Mouse (Mus musculus) stomach, embryonic 14.5 days (tissue): ENCODE measurements around the gene Adgrg1. TPM values are rescaled to one million over a fixed set of nuclear protein-coding genes. Genes with fewer than 3 reads are reported as not detected.

ENCODE experiments used
- ATAC-seq: fragments of 200-750 bp; cut with Nextera tagmentation; 2 replicates; pipeline ENCODE4 v1.8.0; 2017; ENCODE audit warnings: low read depth, moderate TSS enrichment; ENCODE audit not compliant: insufficient number of reproducible peaks, insufficient read depth, low FRiP score
- H3K27ac ChIP-seq: fragments of 300-500 bp; sonication (generic); 2 replicates; pipeline ENCODE4 v1.5.1; 2014; ENCODE audit warnings: mild to moderate bottlenecking, low read length, moderate library complexity, mixed read lengths
- H3K27me3 ChIP-seq: fragments of 300-500 bp; sonication (generic); 2 replicates; pipeline ENCODE4 v1.6.1; 2014; ENCODE audit warnings: low read length, control low read depth, mixed read lengths; ENCODE audit not compliant: control insufficient read depth, insufficient read depth
- H3K36me3 ChIP-seq: fragments of 300-500 bp; sonication (generic); 2 replicates; pipeline ENCODE4 v1.6.1; 2014; ENCODE audit warnings: mild to moderate bottlenecking, control low read depth, low read length, moderate library complexity, mixed read lengths; ENCODE audit not compliant: control insufficient read depth, insufficient read depth
- H3K4me1 ChIP-seq: fragments of 300-500 bp; sonication (generic); 2 replicates; pipeline ENCODE4 v1.6.1; 2014; ENCODE audit warnings: low read length, control low read depth, mixed read lengths; ENCODE audit not compliant: control insufficient read depth, insufficient read depth
- H3K4me2 ChIP-seq: fragments of 300-500 bp; sonication (generic); replicated peaks from 2 replicates; pipeline ENCODE4 v1.6.1; 2014; ENCODE audit warnings: low read depth, low read length, control low read depth
- H3K4me3 ChIP-seq: fragments of 300-500 bp; sonication (generic); 2 replicates; pipeline ENCODE4 v1.5.1; 2014; ENCODE audit warnings: low read depth, low read length, control low read depth
- H3K9ac ChIP-seq: fragments of 300-500 bp; sonication (generic); replicated peaks from 2 replicates; pipeline ENCODE4 v1.6.1; 2014; ENCODE audit warnings: low read depth, mild to moderate bottlenecking, control low read depth, low read length, moderate library complexity, mixed read lengths
- H3K9me3 ChIP-seq: fragments of 300-500 bp; sonication (generic); 2 replicates; pipeline ENCODE4 v1.6.1; 2016; ENCODE audit warnings: low read depth, low read length, control low read depth; ENCODE audit not compliant: control insufficient read depth
- WGBS: fragments of 180-500 bp; shearing (Covaris S2); extraction: QIAGEN DNeasy Blood & Tissue Kit; methylation state at CpG from one replicate; pipeline ENCODE4 v1.1.7; 2014; 5-methylcytosine and 5-hydroxymethylcytosine counted together
- polyA plus RNA-seq: library from polyadenylated mRNA; unstranded; fragments of >200 nt; fragmentation: Nextera tagmentation; extraction: Ambion mirVana; gene quantifications from 2 replicates; pipeline ENCODE4 v1.2.1, GENCODE M21; 2014

Adgrg1 gene
- polyA plus RNA-seq, 1 experiment from 2014 or later = 43.8 TPM

DNA sequence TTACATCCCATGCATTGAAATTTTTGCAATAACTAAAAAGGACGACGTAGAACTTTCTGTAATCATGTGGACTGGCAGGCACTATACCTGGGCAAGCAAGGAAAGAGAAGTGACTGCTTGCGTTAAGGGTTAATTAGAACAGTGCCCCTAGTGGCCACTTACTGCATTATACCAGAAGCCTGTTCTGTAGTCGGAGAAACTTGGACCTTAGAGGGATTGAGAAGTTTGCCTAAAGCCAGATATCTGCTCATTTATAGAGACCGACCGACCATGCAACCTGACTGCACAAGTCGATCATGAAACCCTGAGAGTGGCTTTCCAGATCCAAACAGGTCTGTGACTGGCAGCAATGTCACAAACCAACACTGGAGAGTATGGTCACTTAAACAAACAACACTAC, 8.0 kb upstream of the Adgrg1 start:
- no peak; the same call in 1 of the 2 replicates for ATAC-seq
- Histone ChIP-seq H3K9ac (no peak overlapping the region), H3K4me2 (no peak overlapping the region), H3K27me3 (no peaks in the 10 kb centered on the region), H3K4me1 (no peaks in the 10 kb centered on the region), H3K9me3 (no peaks in the 10 kb centered on the region), H3K36me3 (no peaks in the 10 kb centered on the region), H3K27ac (no peak overlapping the region), H3K4me3 (no peak overlapping the region)
- WGBS = 23% methylated on average over 7 of the region's 7 CpGs

DNA sequence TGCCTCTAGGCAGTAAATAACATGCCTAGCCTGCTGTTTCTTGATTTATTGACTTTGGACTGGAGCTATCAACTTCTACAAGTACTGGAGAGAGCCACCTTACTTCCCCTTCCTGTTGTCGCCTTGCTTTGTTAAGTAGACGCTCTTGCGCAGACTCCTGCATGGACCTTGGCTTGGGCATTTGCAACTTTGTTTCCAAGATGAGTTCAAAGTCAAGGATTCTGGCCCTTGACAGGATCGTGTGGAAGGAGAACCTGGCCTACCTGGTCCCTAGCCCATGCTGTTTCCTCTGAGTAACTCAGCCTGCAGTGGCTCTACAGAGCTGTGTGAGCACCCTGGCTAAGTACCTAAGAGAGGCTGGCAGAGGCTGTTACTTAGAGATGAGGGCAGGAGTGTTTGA, 7.5 kb upstream of the Adgrg1 start:
- no peak overlapping the region for H3K4me3 ChIP-seq
- H3K36me3 ChIP-seq = no peaks in the 10 kb centered on the region
- no peak overlapping the region for H3K9ac ChIP-seq
- no peaks in the 10 kb centered on the region for H3K4me1 ChIP-seq
- no peaks in the 10 kb centered on the region for H3K9me3 ChIP-seq
- H3K4me2 ChIP-seq = no peak overlapping the region
- H3K27ac ChIP-seq = no peak overlapping the region
- H3K27me3 ChIP-seq = no peaks in the 10 kb centered on the region
- ATAC-seq = no peak
- WGBS = 76% methylated on average over 4 of the region's 4 CpGs

DNA sequence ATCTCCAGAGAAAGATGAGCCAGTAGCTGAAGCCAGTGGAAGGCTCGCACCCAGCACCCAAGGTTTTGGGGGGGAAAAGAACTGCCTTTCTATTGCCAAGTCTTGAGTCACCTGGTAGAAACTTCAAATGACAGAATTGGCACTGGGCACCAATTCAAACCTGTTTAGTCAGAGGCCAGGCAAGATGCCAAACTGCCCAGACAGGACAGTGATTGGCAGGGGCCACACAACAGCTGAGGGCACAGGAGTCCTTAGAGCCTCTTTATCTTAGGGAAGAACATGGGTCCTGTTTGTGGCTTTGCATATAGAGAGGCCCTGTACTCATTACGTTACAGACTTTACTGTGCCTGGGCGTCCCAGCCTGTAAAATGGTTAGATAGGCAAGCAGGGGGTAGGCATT, 7.0 kb upstream of the Adgrg1 start:
- no peaks in the 10 kb centered on the region for H3K9me3 ChIP-seq
- ATAC-seq = no peak
- H3K9ac ChIP-seq = no peak overlapping the region
- H3K27me3 ChIP-seq = no peaks in the 10 kb centered on the region
- no peak overlapping the region for H3K27ac ChIP-seq
- H3K4me3 ChIP-seq = no peak overlapping the region
- H3K4me2 ChIP-seq = no peak overlapping the region
- no peaks in the 10 kb centered on the region for H3K4me1 ChIP-seq
- H3K36me3 ChIP-seq = no peaks in the 10 kb centered on the region
- 76% methylated on average over 3 of the region's 3 CpGs for WGBS

DNA sequence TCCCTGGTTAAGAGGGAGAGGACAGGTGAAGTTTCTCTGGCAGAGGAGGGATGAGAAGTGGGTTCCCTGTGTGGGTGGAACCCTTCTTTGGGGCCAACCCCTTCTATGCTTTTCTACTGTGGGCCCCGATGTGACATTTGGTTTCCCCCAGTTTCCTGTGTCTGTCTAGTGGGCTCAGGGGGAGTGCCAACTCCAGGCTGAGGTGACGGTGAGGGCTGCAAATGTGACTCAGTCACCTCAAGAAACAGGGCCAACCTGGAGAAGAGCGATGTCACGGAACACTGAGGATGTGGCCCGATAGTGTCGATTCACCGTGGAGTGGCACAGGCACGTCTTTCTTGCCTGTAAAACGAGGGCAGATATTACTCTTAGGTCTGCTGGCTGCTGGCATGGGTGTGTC, 1.3 kb upstream of the Adgrg1 start:
- Histone ChIP-seq H3K4me3 (no peak overlapping the region), H3K9me3 (no peaks in the 10 kb centered on the region), H3K36me3 (no peaks in the 10 kb centered on the region), H3K4me2 (no peak overlapping the region), H3K27me3 (no peaks in the 10 kb centered on the region), H3K4me1 (peaks cover 3% of the 10 kb centered on the region; the same call in 1 of the 2 replicates), H3K9ac (no peak overlapping the region), H3K27ac (peak overlapping the region; percentile 90; the same call in 1 of the 2 replicates)
- WGBS = 87% methylated on average over 9 of the region's 9 CpGs
- no peak for ATAC-seq

DNA sequence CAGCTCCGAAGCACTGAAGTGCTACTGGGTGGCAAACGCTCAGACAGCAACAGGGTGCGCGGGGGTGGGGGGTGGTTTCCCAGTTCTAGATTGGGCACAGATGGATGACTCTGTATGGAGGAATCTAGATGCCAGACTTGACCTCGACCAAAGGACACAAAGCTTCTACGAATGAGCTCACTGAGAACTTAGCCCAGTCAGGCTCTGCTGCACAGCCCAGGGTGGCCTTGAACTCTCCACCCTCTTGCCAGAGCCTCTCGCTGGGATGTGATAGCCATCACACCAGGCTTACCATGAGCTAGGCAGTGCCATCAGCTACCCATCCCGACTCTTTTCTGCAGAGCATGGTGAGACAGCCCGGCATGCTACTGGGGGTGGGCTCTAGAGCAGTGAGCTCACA, 765 bp upstream of the Adgrg1 start:
- no peaks in the 10 kb centered on the region for H3K27me3 ChIP-seq
- ATAC-seq = no peak
- no peak overlapping the region for H3K9ac ChIP-seq
- H3K36me3 ChIP-seq = no peaks in the 10 kb centered on the region
- H3K4me1 ChIP-seq = peaks cover 3% of the 10 kb centered on the region; the same call in 1 of the 2 replicates
- 78% methylated on average over 9 of the region's 9 CpGs for WGBS
- H3K4me2 ChIP-seq = no peak overlapping the region
- H3K9me3 ChIP-seq = no peaks in the 10 kb centered on the region
- H3K27ac ChIP-seq = peak overlapping the region; percentile 90
- no peak overlapping the region for H3K4me3 ChIP-seq

DNA sequence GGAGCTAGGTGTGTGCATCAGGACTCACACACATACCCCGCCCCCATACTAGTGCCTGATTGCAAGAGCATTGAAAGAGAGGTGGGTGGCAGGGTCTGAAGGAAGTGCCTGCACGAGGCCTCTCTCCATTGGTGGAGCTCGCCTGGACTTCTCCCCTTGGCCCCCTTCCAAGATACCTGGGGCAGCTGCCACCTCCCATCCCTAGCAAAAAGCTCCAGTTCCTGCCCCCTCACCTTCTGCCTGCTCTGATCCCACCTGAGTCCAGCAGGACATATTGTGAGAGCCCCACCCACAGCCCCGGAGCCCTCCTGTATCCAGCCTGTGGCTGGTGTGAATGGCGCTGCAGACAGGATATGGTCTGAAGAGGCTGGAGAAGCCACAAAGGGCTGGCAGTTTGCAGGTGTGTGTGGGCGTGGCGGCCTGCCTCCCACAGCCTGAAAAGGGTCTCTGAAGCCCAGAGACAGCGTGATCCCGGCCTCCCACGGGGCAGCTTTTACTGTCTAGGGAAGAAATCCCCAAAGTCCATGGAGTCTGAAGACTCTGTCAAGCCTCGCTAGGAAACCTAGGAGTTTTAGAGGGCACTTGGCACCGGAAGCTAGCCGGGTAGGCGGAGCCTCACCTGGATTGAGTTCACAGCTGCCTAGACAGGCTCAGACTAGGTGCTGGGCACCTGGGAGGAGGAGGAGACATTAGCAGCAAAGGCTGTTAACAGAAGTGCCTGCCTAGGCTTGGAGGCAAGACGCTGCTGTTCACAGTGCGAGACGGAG, 2.3 kb downstream of the Adgrg1 start:
- no peaks in the 10 kb centered on the region for H3K36me3 ChIP-seq
- peaks cover 3% of the 10 kb centered on the region; the same call in 1 of the 2 replicates for H3K4me1 ChIP-seq
- no peaks in the 10 kb centered on the region for H3K9me3 ChIP-seq
- H3K27ac ChIP-seq = peak overlapping the region; percentile 95
- H3K4me3 ChIP-seq = peak overlapping the region; percentile 27
- 10% methylated on average over 17 of the region's 17 CpGs for WGBS
- no peaks in the 10 kb centered on the region for H3K27me3 ChIP-seq
- ATAC-seq = peak; percentile 57
- peak overlapping the region; percentile 34 for H3K9ac ChIP-seq
- H3K4me2 ChIP-seq = peak overlapping the region; percentile 49

DNA sequence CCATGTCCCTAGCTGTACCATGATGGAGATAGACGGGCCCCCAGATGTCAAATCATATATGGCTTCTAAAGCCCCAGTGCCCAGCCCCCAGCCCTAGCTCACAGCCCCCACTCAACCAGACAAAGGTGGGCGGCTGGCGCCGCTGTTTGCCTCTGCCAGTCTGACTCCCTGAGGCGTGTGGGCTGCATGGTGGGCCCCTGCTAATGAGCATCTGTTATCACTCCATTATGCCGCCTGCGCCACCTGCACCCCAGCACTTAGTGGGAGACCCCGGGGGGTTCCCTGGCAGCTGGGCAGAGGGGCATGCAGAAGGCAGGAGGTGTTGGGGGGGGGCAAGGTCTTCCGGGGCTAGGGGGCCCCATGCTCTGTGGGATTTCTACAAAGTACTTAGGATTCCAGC, 3.6 kb downstream of the Adgrg1 start:
- Histone ChIP-seq H3K4me3 (peak overlapping the region; percentile 27), H3K4me1 (peaks cover 10% of the 10 kb centered on the region), H3K4me2 (peak overlapping the region; percentile 49), H3K9ac (peak overlapping the region; percentile 34), H3K36me3 (no peaks in the 10 kb centered on the region), H3K9me3 (no peaks in the 10 kb centered on the region), H3K27ac (peak overlapping the region; percentile 95), H3K27me3 (no peaks in the 10 kb centered on the region)
- 43% methylated on average over 9 of the region's 9 CpGs for WGBS
- ATAC-seq = no peak

DNA sequence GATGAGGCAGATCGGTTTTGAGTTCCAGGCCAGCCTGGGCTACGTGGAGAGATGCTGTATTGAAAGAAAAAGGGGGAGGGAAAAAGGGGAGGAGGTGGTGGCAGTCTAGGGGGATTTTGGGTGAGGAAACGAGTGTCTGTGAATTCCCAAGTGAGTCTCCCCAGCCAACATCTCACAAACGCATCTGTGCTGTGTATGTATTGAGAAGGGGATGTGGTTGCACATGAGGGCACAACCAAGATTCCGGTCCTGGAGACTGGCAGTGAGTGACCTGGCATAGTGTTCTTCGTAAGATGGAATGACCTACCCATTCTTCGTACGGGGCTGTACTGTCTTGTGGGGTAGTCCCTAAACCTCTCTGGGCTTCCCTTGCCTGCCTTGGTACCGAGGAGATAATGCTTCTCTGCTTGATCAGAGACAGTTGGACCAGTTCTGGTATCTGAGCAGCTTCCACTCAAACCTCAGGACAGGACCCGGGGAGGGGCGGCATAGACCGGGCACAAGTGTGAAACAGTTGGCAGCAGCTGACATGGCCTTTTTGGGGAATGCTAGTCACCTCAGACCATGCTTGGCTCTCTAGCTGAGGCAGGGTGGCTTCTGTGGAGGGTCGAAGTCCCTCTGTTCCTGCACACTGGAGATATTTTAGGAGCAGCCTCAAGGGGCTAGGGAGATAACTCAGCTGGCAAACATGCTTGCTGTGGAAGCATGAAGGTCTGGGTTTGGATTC, 4.2 kb downstream of the Adgrg1 start:
- WGBS = 72% methylated on average over 13 of the region's 13 CpGs
- no peak for ATAC-seq
- H3K4me2 ChIP-seq = peak overlapping the region; percentile 49
- H3K9me3 ChIP-seq = no peaks in the 10 kb centered on the region
- H3K36me3 ChIP-seq = no peaks in the 10 kb centered on the region
- peaks cover 16% of the 10 kb centered on the region for H3K4me1 ChIP-seq
- H3K27ac ChIP-seq = no peak overlapping the region
- H3K4me3 ChIP-seq = peak overlapping the region; percentile 27
- no peak overlapping the region for H3K9ac ChIP-seq
- H3K27me3 ChIP-seq = no peaks in the 10 kb centered on the region
